Mouse (Mus musculus) stomach, postnatal 0 days (tissue): ENCODE data around the gene Syde2. TPM values are rescaled to one million over a fixed set of nuclear protein-coding genes. Genes with fewer than 3 reads are reported as not detected.
A peak's percentile ranks its signal among the peaks of the same experiment; 100 is the strongest.

Experiments used
- ATAC-seq: fragments of 200-750 bp; cut with Nextera tagmentation; 2 replicates; pipeline ENCODE4 v1.8.0; 2017; ENCODE audit not compliant: low FRiP score, low TSS enrichment
- DNase-seq: peaks from one replicate; pipeline ENCODE4 v3.0.0-alpha.2; 2016; ENCODE audit warnings: low spot score
- H3K27ac ChIP-seq: fragments of 300-500 bp; sonication (generic); replicated peaks from 2 replicates; pipeline ENCODE4 v1.5.1; 2014; ENCODE audit warnings: mild to moderate bottlenecking, control low read depth
- H3K27me3 ChIP-seq: fragments of 300-500 bp; sonication (generic); 2 replicates; pipeline ENCODE4 v1.6.1; 2014; ENCODE audit warnings: low read length; ENCODE audit not compliant: control insufficient read depth, insufficient read depth
- H3K36me3 ChIP-seq: fragments of 300-500 bp; sonication (generic); 2 replicates; pipeline ENCODE4 v1.6.1; 2014; ENCODE audit warnings: low read length, mixed read lengths; ENCODE audit not compliant: control insufficient read depth, insufficient read depth
- H3K4me1 ChIP-seq: fragments of 300-500 bp; sonication (generic); replicated peaks from 2 replicates; pipeline ENCODE4 v1.6.1; 2014; ENCODE audit warnings: antibody characterized with exemption; ENCODE audit not compliant: control insufficient read depth, insufficient read depth
- H3K4me2 ChIP-seq: fragments of 300-500 bp; sonication (generic); replicated peaks from 2 replicates; pipeline ENCODE4 v1.6.1; 2014; ENCODE audit warnings: low read depth, mild to moderate bottlenecking, control low read depth, moderate library complexity
- H3K4me3 ChIP-seq: fragments of 300-500 bp; sonication (generic); 2 replicates; pipeline ENCODE4 v1.5.1; 2014; ENCODE audit warnings: low read depth, low read length, control low read depth
- H3K9ac ChIP-seq: fragments of 300-500 bp; sonication (generic); 2 replicates; pipeline ENCODE4 v1.6.1; 2014; ENCODE audit warnings: mild to moderate bottlenecking, low read length, control low read depth, mixed read lengths
- H3K9me3 ChIP-seq: fragments of 300-500 bp; sonication (generic); 2 replicates; pipeline ENCODE4 v1.6.1; 2016; ENCODE audit warnings: low read length; ENCODE audit not compliant: control insufficient read depth
- CTCF ChIP-seq: IDR thresholded peaks from 2 replicates; pipeline ENCODE4 v1.5.1; 2016; ENCODE audit warnings: antibody characterized with exemption, low read depth, mild to moderate bottlenecking, moderate library complexity
- EP300 ChIP-seq: optimal IDR thresholded peaks from 2 replicates; pipeline ENCODE3; 2016; ENCODE audit warnings: antibody characterized with exemption
- WGBS: fragments of 180-500 bp; shearing (Covaris S2); extraction: QIAGEN DNeasy Blood & Tissue Kit; methylation state at CpG from one replicate; pipeline ENCODE4 v1.1.7; 2014; 5-methylcytosine and 5-hydroxymethylcytosine counted together
- polyA plus RNA-seq: library from polyadenylated mRNA; unstranded; fragments of >200 nt; fragmentation: Nextera tagmentation; extraction: Ambion mirVana; gene quantifications from 2 replicates; pipeline ENCODE4 v1.2.1, GENCODE M21; 2015

Syde2 gene
- polyA plus RNA-seq, 1 experiment from 2014 or later: 1.4 TPM

DNA sequence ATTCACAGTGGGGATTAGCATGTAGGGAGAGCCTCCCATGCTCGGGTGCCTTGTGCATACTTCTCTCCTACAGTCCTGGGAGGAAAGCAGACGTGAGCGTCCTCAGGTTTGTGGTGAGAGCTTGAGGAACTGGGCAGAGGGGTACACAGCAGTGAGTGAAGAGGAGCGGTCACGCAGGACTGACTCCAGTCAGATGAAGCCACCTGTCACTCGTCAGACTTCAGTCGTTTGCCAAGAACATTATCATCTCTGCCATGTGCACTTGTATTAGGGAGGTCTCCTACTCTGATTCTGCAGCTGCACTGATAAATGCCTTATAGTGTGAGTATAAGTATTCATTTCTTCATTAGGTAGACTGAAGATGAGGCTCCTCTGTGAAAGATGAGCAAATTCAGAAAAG lies 43.3 kb upstream of the Syde2 start:
- Histone ChIP-seq H3K4me2 (no peak overlapping the region), H3K27ac (no peak overlapping the region), H3K36me3 (peaks cover 9% of the 10 kb centered on the region), H3K4me3 (no peak overlapping the region), H3K9ac (no peak overlapping the region), H3K9me3 (no peaks in the 10 kb centered on the region), H3K27me3 (no peaks in the 10 kb centered on the region), H3K4me1 (0 out of 2 replicates have a peak, but pooled peaks cover 2% of the 10 kb centered on the region)
- ATAC-seq (no peak), DNase-seq (no peak)
- TF ChIP-seq EP300 (no peak), CTCF (no peak)
- WGBS: 84% methylated on average over 7 of the region's 7 CpGs

DNA sequence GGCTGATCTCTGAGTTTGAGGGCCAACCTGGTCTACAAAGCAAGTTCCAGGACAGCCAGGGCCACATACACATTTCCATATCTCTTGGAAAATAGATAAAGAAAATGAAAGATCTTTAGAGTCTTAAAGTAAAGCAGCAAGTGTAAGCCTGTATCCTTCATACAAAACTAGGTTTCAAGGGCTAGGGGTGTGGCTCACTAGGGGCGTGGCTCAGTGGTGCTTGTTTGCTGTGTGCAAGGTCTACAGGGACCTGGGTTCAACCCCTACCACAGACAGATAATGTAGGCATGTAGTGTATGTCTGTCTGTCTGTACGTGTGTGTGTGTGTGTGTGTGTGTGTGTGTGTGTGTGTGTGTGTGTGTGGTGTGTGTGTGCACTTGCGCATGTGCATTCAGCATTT lies 41.8 kb upstream of the Syde2 start:
- no peak overlapping the region for H3K4me2 ChIP-seq
- no peak overlapping the region for H3K9ac ChIP-seq
- no peak for ATAC-seq
- WGBS: 74% methylated on average over 3 of the region's 3 CpGs
- DNase-seq: no peak
- H3K9me3 ChIP-seq: no peaks in the 10 kb centered on the region
- H3K4me1 ChIP-seq: 0 out of 2 replicates have a peak, but pooled peaks cover 2% of the 10 kb centered on the region
- H3K27ac ChIP-seq: no peak overlapping the region
- no peak overlapping the region for H3K4me3 ChIP-seq
- peaks cover 7% of the 10 kb centered on the region for H3K36me3 ChIP-seq
- H3K27me3 ChIP-seq: no peaks in the 10 kb centered on the region
- TF ChIP-seq CTCF (no peak), EP300 (no peak)

DNA sequence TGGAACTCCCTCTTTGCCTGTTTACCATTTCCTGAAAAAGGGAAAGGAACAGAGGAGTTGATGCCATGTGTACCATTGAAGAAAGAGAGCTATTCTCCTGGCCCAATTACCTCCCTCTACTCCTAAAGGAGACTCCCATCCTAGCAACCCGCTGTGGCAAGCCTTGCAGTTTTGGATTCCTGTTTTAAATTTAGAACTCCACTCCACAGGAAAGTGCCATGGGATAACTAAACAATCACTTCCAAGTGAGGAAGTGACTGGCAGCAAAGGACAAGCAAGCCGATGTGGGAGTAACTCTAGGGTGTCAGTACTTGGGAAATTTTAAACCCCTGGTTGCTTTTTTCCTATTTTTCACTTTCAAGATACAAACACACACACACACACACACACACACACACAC lies 41.0 kb upstream of the Syde2 start:
- ATAC-seq (no peak), DNase-seq (no peak)
- H3K4me1 ChIP-seq: 0 out of 2 replicates have a peak, but pooled peaks cover under 1% of the 10 kb centered on the region
- no peak overlapping the region for H3K27ac ChIP-seq
- no peaks in the 10 kb centered on the region for H3K9me3 ChIP-seq
- H3K27me3 ChIP-seq: no peaks in the 10 kb centered on the region
- WGBS: 56% methylated on average over 2 of the region's 2 CpGs
- H3K4me3 ChIP-seq: no peak overlapping the region
- H3K4me2 ChIP-seq: no peak overlapping the region
- H3K36me3 ChIP-seq: peaks cover 7% of the 10 kb centered on the region
- H3K9ac ChIP-seq: no peak overlapping the region
- TF ChIP-seq EP300 (no peak), CTCF (no peak)

DNA sequence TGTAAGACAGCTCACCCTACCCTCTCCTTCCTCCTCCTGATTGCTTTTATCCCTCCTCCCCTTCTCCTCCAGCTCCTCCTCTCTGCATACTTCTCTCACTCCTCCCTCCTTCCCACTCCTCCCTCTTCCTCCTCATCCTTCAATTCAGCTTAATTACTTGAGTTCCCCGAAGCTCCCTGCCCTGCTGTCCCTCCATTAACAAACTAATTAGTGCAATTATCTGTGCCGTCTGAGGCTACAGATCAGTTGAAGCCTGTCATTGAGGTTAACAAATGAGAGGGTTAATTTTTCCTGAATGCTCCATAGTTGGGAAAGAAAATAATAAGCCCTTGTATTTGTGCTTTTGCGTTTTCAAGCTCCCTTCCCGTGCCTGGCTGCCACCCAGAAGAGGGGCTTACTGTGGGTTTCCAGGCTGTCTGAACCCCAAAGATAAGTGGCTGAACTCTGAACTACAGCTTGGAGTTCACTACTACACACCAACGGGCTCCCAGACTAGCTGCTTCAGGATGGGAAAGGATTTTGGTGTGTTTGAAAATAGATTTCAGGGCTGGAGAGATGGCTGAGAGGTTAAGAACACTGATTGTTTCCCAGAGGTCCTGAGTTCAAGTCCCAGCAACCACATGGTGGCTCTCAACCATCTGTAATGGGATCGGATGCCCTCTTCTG lies 40.0 kb upstream of the Syde2 start:
- ATAC-seq (no peak), DNase-seq (no peak)
- H3K36me3 ChIP-seq: peaks cover 7% of the 10 kb centered on the region
- no peak overlapping the region for H3K27ac ChIP-seq
- H3K9ac ChIP-seq: no peak overlapping the region
- no peaks in the 10 kb centered on the region for H3K9me3 ChIP-seq
- H3K4me2 ChIP-seq: no peak overlapping the region
- H3K4me1 ChIP-seq: no peaks in the 10 kb centered on the region
- H3K27me3 ChIP-seq: no peaks in the 10 kb centered on the region
- WGBS: 33% methylated on average over 6 of the region's 6 CpGs
- TF ChIP-seq CTCF (no peak), EP300 (no peak)
- no peak overlapping the region for H3K4me3 ChIP-seq

DNA sequence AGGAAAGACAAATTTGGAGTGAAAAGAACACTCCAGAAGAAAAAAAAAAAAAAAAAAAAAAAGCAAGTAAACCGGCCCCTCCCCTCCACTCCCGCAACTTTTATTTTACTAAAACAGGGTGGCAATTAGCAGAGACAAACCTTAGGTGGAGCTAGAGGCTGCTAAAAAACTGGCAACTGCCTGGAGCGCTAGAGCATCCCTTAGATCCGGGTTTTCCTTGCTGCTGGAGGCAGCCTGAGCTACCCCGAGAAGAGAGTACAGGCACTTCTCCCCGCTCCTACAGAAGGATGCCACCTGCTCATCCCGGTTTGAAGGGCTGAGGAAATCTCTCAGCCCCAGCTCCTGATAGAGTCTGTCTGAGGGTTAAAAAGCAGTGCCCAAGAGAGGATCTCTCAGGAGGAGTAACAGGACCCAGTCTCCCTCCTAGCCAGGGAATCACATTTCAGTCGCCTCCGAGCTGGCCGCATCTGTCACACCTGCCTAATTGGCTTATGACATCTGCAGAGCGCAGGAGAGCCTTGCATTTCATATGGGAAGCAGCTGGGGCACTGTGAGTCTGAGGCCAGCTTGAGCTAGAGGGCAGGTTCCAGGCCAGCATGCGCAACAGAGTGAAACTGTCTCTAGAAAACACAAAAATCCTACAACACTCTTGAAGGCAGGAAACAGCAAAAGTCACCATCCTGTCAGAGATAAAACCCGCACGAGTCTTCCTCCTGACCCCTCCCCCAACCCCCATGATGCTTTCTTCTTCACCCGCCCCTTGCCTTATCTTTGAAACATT lies 37.4 kb upstream of the Syde2 start:
- Histone ChIP-seq H3K9ac (peak overlapping the region; percentile 8; the same call in 1 of the 2 replicates), H3K4me2 (peak overlapping the region; percentile 34), H3K36me3 (no peaks in the 10 kb centered on the region), H3K4me3 (no peak overlapping the region), H3K9me3 (no peaks in the 10 kb centered on the region), H3K27me3 (no peaks in the 10 kb centered on the region), H3K27ac (no peak overlapping the region), H3K4me1 (no peaks in the 10 kb centered on the region)
- WGBS: 12% methylated on average over 15 of the region's 15 CpGs
- DNase-seq: peak; percentile 64
- ATAC-seq: peak; percentile 83
- no peak for TF ChIP-seq EP300
- peak; percentile 79 for TF ChIP-seq CTCF

DNA sequence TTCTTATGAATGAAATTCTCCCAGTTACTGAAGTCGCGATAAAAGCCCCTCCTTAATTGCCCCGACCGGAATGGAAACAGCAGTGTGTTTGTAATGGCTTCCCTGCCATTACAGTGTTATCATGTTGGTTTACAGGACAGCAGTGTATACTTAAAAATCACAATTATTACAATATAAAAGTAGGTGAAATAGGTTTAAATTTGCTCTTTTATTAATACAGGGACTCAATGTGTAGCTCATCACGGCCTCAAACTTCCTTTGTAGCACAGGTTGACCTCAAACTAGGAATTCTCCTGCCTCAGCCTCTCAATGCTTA lies 36.9 kb upstream of the Syde2 start:
- ATAC-seq (no peak), DNase-seq (no peak)
- Histone ChIP-seq H3K27me3 (no peaks in the 10 kb centered on the region), H3K4me2 (0 out of 2 replicates have a peak overlapping the region, but pooled peaks have one; percentile 34), H3K36me3 (no peaks in the 10 kb centered on the region), H3K4me3 (no peak overlapping the region), H3K9me3 (no peaks in the 10 kb centered on the region), H3K4me1 (no peaks in the 10 kb centered on the region), H3K9ac (no peak overlapping the region), H3K27ac (no peak overlapping the region)
- WGBS: 36% methylated on average over 5 of the region's 5 CpGs
- TF ChIP-seq CTCF: no peak
- TF ChIP-seq EP300: no peak
